Mouse (Mus musculus): ENCODE data around the gene Olfr283. TPM values are rescaled to one million over a fixed set of nuclear protein-coding genes. Genes with fewer than 3 reads are reported as not detected.

Olfr283 gene
- polyA plus RNA-seq, 1 experiment from 2014 or later = not detected

GRCm38 (mm10) chr15:98391903-98392187 lies 11.1 kb upstream of the Olfr283 start:
- DNase-seq (ENCODE audit: low spot score) = no peak
- Histone ChIP-seq H3K9me3 (peaks cover 4% of the 10 kb centered on the region; the same call in 1 of the 2 replicates), H3K36me3 (no peaks in the 10 kb centered on the region), H3K27me3 (ENCODE audit: insufficient read depth, poor library complexity, severe bottlenecking) (no peaks in the 10 kb centered on the region), H3K4me1 (replicated peaks) (no peaks in the 10 kb centered on the region), H3K27ac (no peak overlapping the region), H3K4me3 (no peak overlapping the region)
- 58% methylated on average over 2 of the region's 2 CpGs for WGBS

DNA sequence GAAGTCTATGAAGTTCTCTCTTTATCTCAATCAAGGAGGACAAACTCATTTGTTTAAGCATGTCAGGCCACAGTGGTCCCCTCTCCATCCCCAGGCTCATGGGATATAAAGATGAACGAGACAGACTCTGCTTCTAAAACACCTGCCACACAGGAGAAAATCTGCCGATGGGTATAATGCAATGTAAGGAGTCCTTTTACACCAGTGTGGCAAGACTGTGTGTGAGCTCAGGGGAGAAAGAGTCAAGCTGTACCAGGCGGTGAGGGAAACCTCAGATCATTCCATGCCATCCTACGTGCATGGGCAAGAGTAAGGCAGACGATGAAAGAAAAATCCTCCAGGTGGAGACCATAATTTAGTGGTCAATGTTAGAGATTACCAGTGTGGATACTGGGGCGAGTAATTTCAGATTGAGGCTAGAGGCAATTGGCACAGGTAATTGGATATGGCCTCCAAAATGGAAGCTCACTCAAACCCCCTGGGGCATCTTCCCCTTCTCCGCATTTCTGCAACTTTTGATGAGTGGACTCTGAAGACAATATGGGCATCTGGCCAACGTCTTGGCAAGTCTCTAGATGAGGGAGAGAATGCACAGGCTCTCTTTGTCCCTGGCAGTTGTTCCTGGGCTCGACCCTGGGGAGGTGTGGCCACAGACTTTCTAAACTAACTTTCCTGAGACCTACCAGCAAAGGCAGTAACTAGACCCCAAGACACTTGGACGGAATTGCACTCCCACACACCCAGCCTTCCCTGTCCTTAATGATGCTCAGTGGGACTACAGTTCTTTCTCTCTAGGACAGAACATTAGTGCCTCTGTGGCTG lies 10.5 kb upstream of the Olfr283 start:
- no peak overlapping the region for H3K4me3 ChIP-seq
- WGBS = 79% methylated on average over 10 of the region's 10 CpGs
- no peaks in the 10 kb centered on the region for H3K27me3 ChIP-seq (ENCODE audit: insufficient read depth, poor library complexity, severe bottlenecking)
- no peaks in the 10 kb centered on the region for H3K4me1 ChIP-seq (replicated peaks)
- no peak overlapping the region for H3K27ac ChIP-seq
- no peaks in the 10 kb centered on the region for H3K36me3 ChIP-seq
- peaks cover 4% of the 10 kb centered on the region; the same call in 1 of the 2 replicates for H3K9me3 ChIP-seq
- DNase-seq (ENCODE audit: low spot score) = no peak

GRCm38 (mm10) chr15:98389796-98390195 lies 9.1 kb upstream of the Olfr283 start:
- no peaks in the 10 kb centered on the region for H3K4me1 ChIP-seq (replicated peaks)
- peak; percentile 78 for DNase-seq (ENCODE audit: low spot score)
- H3K4me3 ChIP-seq = no peak overlapping the region
- no peaks in the 10 kb centered on the region for H3K36me3 ChIP-seq
- 40% methylated on average over 7 of the region's 7 CpGs for WGBS
- H3K27me3 ChIP-seq (ENCODE audit: insufficient read depth, poor library complexity, severe bottlenecking) = no peaks in the 10 kb centered on the region
- no peaks in the 10 kb centered on the region for H3K9me3 ChIP-seq
- no peak overlapping the region for H3K27ac ChIP-seq

GRCm38 (mm10) chr15:98387621-98388020 lies 6.9 kb upstream of the Olfr283 start:
- 75% methylated on average over 2 of the region's 2 CpGs for WGBS
- no peak for DNase-seq (ENCODE audit: low spot score)

GRCm38 (mm10) chr15:98378209-98378608 lies 2.5 kb downstream of the Olfr283 start:
- 92% methylated on average over 13 of the region's 13 CpGs for WGBS
- H3K9me3 ChIP-seq = no peaks in the 10 kb centered on the region
- H3K27me3 ChIP-seq (ENCODE audit: insufficient read depth, poor library complexity, severe bottlenecking) = no peaks in the 10 kb centered on the region
- H3K36me3 ChIP-seq = no peaks in the 10 kb centered on the region
- no peak overlapping the region for H3K27ac ChIP-seq
- H3K4me1 ChIP-seq (replicated peaks) = no peaks in the 10 kb centered on the region
- no peak overlapping the region for H3K4me3 ChIP-seq
- no peak for DNase-seq (ENCODE audit: low spot score)

More at GRCm38 (mm10) chr15:98387621-98388020, 6.9 kb upstream of the Olfr283 start:
- H3K9me3 ChIP-seq = no peaks in the 10 kb centered on the region
- no peaks in the 10 kb centered on the region for H3K36me3 ChIP-seq
- H3K4me3 ChIP-seq = no peak overlapping the region
- no peaks in the 10 kb centered on the region for H3K27me3 ChIP-seq (ENCODE audit: insufficient read depth, poor library complexity, severe bottlenecking)
- no peak overlapping the region for H3K27ac ChIP-seq
- no peaks in the 10 kb centered on the region for H3K4me1 ChIP-seq (replicated peaks)

DNA sequence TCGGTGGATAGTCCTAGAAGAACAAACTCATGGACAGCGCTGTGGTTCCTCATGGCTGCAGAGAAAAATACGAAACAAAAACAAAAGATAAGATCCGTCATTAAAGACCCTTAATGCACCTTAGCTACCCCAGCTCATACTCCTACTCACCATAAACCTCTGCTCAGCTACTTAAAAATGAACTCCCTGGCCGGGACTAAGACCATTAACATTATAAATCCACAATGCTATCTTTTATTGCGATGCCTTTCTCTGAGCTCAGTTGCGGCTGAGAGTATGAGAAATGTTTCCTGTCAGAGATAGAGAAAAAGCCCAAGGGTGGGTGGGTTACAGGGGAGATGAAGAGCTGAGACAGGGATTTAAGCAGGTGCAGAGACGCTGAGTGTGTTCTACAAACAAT lies 39.9 kb downstream of the Olfr283 start, which contains the start of gene Olfr284:
Olfr284 (minus strand) TSS at position 101 of the 400 bp plus-strand sequence.
- Histone ChIP-seq H3K4me3 (no peak within 1 kb of the TSS), H3K9me3 (no peaks in the 10 kb centered on the region), H3K27me3 (ENCODE audit: insufficient read depth, poor library complexity, severe bottlenecking) (no peaks in the 10 kb centered on the region), H3K27ac (no peak within 1 kb of the TSS), H3K36me3 (no peaks in the 10 kb centered on the region), H3K4me1 (replicated peaks) (0 out of 2 replicates have a peak, but pooled peaks cover 8% of the 10 kb centered on the region)
- DNase-seq (ENCODE audit: low spot score) = no peak
- 89% methylated on average over 8 of the region's 8 CpGs for WGBS

Other genes with a start within 250 kb of the Olfr283 start
- 39.4 and 48.8 TPM in 2 replicates for gene Asb8, start 215.3 kb downstream of the Olfr283 start, polyA plus RNA-seq (2016; fragmentation: Nextera tagmentation; extraction: Ambion mirVana)
- 5.9 and 12.2 TPM in 2 replicates for gene Ccdc184, start 213.8 kb downstream of the Olfr283 start, polyA plus RNA-seq (2016; fragmentation: Nextera tagmentation; extraction: Ambion mirVana)
- gene Olfr288, start 185.4 kb downstream of the Olfr283 start, polyA plus RNA-seq (2016; fragmentation: Nextera tagmentation; extraction: Ambion mirVana) = not detected in 2 replicates
- gene Gm44579, start 160.0 kb downstream of the Olfr283 start, polyA plus RNA-seq (2016; fragmentation: Nextera tagmentation; extraction: Ambion mirVana) = not detected in 2 replicates
- gene Olfr287, start 159.9 kb downstream of the Olfr283 start, polyA plus RNA-seq (2016; fragmentation: Nextera tagmentation; extraction: Ambion mirVana) = not detected in 2 replicates
- not detected in 2 replicates for gene Olfr286, start 146.5 kb downstream of the Olfr283 start, polyA plus RNA-seq (2016; fragmentation: Nextera tagmentation; extraction: Ambion mirVana)
- gene H1fnt, start 123.7 kb downstream of the Olfr283 start, polyA plus RNA-seq (2016; fragmentation: Nextera tagmentation; extraction: Ambion mirVana) = not detected in 2 replicates
- gene Zfp641, start 84.8 kb downstream of the Olfr283 start, polyA plus RNA-seq (2016; fragmentation: Nextera tagmentation; extraction: Ambion mirVana) = 0.66 and 1.3 TPM in 2 replicates
- not detected in 2 replicates for gene Olfr285, start 63.6 kb downstream of the Olfr283 start, polyA plus RNA-seq (2016; fragmentation: Nextera tagmentation; extraction: Ambion mirVana)
- not detected in 2 replicates for gene Olfr284, start 40.0 kb downstream of the Olfr283 start, polyA plus RNA-seq (2016; fragmentation: Nextera tagmentation; extraction: Ambion mirVana)
- not detected in 2 replicates for gene Olfr282, start 50.3 kb upstream of the Olfr283 start, polyA plus RNA-seq (2016; fragmentation: Nextera tagmentation; extraction: Ambion mirVana)
- gene Olfr281, start 71.6 kb upstream of the Olfr283 start, polyA plus RNA-seq (2016; fragmentation: Nextera tagmentation; extraction: Ambion mirVana) = not detected in 2 replicates
- not detected in 2 replicates for gene OR5BS1P, start 89.0 kb upstream of the Olfr283 start, polyA plus RNA-seq (2016; fragmentation: Nextera tagmentation; extraction: Ambion mirVana)
- gene Lalba, start 101.8 kb upstream of the Olfr283 start, polyA plus RNA-seq (2016; fragmentation: Nextera tagmentation; extraction: Ambion mirVana) = 0.22 and 0.48 TPM in 2 replicates
- not detected in 2 replicates for gene Olfr279, start 111.5 kb upstream of the Olfr283 start, polyA plus RNA-seq (2016; fragmentation: Nextera tagmentation; extraction: Ambion mirVana)
- gene Kansl2, start 153.3 kb upstream of the Olfr283 start, polyA plus RNA-seq (2016; fragmentation: Nextera tagmentation; extraction: Ambion mirVana) = 134 and 151 TPM in 2 replicates
- gene Ccnt1, start 190.0 kb upstream of the Olfr283 start, polyA plus RNA-seq (2016; fragmentation: Nextera tagmentation; extraction: Ambion mirVana) = 53.7 and 57.6 TPM in 2 replicates
- not detected in 2 replicates for gene 4930415O20Rik, start 190.1 kb upstream of the Olfr283 start, polyA plus RNA-seq (2016; fragmentation: Nextera tagmentation; extraction: Ambion mirVana)
- gene Adcy6, start 229.1 kb upstream of the Olfr283 start, polyA plus RNA-seq (2016; fragmentation: Nextera tagmentation; extraction: Ambion mirVana) = 11.6 and 12.0 TPM in 2 replicates
- gene Cacnb3, start 249.9 kb upstream of the Olfr283 start, polyA plus RNA-seq (2016; fragmentation: Nextera tagmentation; extraction: Ambion mirVana) = 38.8 and 58.6 TPM in 2 replicates